Mouse (Mus musculus) cerebellum, adult 11-12 months (tissue): ENCODE measurements around the gene Nacad.
A peak's percentile ranks its signal among the peaks of the same experiment; 100 is the strongest.

Experiments
- DNase-seq: peaks from one replicate; pipeline ENCODE4 v3.0.0; 2022

The Nacad gene

DNA sequence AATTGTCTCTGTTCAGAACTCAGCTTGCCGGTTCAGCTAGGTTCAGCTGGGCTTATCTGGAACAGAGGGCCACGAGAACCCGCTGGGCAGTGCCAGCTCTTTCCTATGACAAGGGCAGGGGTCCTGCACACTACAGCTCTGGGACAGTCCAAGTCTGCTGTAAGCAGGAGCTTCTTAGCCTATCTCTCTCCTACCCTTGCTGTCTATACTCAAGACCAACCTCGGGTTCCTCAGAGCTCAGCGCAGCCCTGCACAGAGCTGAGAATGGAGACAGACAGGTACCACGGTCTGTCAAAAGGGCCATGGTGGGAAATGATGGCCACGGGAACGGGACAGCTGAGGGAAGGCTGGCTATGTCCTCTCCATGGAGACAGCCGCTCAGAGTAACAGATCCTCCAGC is 2.6 kb downstream of the Nacad start:
- no peak for DNase-seq

DNA sequence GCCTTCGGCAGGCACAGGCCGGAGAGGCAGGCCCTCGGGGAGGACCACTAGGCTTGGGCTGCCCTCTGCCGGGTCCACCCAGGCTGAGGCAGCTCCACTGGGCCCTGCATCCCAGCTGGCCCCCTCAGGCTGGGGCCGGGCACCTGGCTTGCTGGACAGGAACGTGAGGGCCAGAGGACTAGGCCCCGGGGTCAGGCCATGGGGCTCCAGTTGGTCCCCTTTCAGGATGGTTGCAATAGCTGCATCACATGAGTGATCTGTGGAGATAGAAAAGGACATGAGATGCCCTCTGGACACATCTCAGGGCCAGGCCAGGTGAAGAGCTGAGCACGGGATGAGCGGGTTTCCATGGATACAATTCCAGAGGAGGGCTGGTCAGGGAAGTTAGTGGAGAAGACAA is 3.2 kb downstream of the Nacad start:
- no peak for DNase-seq

- peak; percentile 51 for DNase-seq
Observed at GRCm38 (mm10) chr11:6601649-6602480, 4.0 kb downstream of the Nacad start.

- DNase-seq, result no peak
Observed at GRCm38 (mm10) chr11:6600284-6600944, 5.4 kb downstream of the Nacad start.

GRCm38 (mm10) chr11:6599831-6600230 is 6.0 kb downstream of the Nacad start:
- no peak for DNase-seq

- peak; percentile 61 for DNase-seq
Observed at GRCm38 (mm10) chr11:6599011-6599681, 6.7 kb downstream of the Nacad start.

GRCm38 (mm10) chr11:6598191-6598889 is 7.5 kb downstream of the Nacad start:
- DNase-seq, result peak; percentile 42

- peak; percentile 45 for DNase-seq
Observed at GRCm38 (mm10) chr11:6597523-6597922, 8.3 kb downstream of the Nacad start.

- DNase-seq, result no peak
Observed at GRCm38 (mm10) chr11:6596616-6597015, 9.2 kb downstream of the Nacad start.

DNA sequence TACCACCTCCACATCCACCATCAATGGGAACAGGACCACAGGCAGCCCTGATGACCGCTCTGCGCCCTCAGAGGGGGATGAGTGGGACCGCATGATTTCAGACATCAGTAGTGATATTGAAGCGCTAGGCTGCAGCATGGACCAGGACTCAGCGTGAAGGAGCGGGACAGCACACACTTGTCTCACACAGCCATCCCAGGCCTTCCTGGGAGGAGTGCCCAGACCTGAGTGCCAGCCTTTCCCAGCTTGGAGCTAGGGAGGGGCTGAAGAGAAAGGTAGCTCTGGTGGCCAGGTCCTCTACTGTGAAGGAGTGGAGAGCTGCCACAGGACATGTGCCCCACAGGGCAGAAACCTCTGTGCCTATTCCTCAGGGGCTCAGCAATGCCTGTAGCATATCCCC is 9.6 kb downstream of the Nacad start:
- DNase-seq, result no peak

- DNase-seq, result no peak
Observed at GRCm38 (mm10) chr11:6595339-6595738, 10.5 kb downstream of the Nacad start.

DNA sequence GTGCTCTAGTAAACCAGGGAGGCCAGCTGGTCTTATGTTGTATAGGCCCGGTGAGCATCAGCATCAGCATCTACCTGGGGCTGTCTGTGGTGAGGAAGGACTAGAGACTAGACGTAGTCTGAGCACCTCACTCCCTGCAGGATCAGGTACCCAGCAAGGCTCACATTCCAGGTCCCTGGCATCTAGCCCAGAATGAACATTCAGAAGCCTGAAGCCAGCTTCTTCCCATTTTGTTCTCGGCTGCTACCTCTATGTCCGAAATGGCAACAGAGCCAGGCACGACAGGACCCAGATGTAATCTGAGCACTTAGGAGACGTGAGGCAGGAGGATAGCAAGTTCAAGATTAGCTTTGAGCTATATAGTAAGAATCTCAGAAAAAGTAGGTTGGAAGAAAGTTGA is 11.0 kb downstream of the Nacad start:
- peak; percentile 46 for DNase-seq

GRCm38 (mm10) chr11:6593406-6593805 is 12.4 kb downstream of the Nacad start:
- DNase-seq, result no peak

GRCm38 (mm10) chr11:6590933-6591675 is 14.7 kb downstream of the Nacad start:
- DNase-seq, result no peak

- DNase-seq, result no peak
Observed at GRCm38 (mm10) chr11:6589838-6590237, 16.0 kb downstream of the Nacad start.

GRCm38 (mm10) chr11:6588295-6588694 is 17.6 kb downstream of the Nacad start:
- peak; percentile 39 for DNase-seq

DNA sequence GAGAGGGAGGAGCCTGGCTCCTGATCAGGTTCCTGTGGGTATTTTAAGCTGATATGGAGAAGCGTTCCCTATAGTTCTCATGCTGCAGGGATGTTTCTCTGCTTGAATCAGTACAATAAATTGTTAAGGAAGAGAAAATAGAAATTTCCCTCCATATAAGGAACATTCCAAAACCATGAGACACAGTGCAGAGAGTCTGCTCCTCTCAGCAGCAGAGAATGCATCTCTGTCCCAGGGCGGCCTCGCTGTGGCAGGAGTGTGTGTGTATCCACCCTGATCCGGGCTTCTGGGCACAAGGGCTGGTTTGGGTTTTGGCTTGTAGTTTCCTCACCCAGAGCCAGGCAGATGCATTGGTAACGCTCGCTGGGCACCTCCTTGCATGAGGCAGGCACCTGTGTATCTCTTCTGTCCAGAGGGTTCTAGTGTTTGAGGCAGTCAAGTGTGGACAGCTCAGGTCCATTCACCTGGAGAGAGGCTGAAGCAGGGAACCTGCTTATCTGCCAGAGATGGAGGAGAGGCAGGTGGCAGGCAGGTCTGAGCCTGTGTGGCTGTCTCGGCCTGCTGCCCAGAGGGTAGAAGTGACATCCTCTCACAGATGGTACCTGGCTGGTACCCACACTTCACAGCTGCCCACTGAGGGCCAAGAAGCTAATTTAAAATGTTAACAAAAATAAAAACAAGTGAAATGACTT is 18.5 kb downstream of the Nacad start:
- DNase-seq, result peak; percentile 89

DNA sequence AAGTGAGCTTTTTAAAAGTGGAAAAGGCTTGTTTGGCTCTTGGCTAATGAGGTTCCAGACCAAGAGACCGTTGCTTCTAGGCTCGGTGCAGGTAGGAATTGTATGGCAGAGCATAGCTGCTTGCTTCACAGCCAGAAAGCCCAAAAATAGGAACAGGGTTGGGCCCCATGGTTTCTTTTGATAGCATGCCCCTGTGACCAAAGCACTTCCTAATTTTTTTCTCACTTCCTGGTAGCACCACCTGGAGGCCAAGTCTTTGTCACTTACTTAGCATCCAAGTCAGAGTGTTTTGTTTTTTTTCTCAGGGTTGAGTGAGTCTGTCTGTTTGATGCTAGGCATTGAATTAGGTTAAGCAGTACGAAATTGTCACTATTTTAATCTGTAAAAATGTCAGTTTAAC is 19.2 kb downstream of the Nacad start:
- no peak for DNase-seq

GRCm38 (mm10) chr11:6585748-6586147 is 20.1 kb downstream of the Nacad start:
- DNase-seq, result no peak

GRCm38 (mm10) chr11:6581560-6581959 is 24.3 kb downstream of the Nacad start:
- no peak for DNase-seq

GRCm38 (mm10) chr11:6580065-6580750 is 25.6 kb downstream of the Nacad start:
- DNase-seq, result no peak
